Mouse (Mus musculus) cerebellum, adult 11-12 months (tissue): ENCODE results near the gene Tpsb2.
A peak's percentile ranks its signal among the peaks of the same experiment; 100 is the strongest.

Source experiments
- DNase-seq: peaks from one replicate; pipeline ENCODE4 v3.0.0; 2022

The Tpsb2 gene

DNA sequence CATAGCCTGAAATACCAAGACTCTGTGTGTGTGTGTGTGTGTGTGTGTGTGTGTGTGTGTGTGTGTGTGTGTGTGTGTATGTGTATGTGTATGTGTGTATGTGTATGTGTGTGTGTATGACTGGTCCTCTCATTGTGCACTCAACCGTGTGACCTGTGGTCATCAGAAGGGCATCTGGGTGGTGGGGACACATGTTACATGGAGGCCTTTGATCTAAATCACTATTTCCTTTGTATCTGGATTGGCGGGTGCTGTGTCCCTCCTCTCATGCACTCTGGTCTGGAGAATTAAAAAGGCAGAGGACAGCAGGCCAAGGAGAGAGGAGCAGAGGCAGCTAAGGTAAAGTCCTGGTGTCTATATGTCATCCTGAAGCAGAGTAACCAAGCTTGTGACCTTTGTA is at the start of gene Tpsb2:
Tpsb2 (plus strand) TSS at position 301 of the 400 bp plus-strand sequence.
- no peak for DNase-seq

DNA sequence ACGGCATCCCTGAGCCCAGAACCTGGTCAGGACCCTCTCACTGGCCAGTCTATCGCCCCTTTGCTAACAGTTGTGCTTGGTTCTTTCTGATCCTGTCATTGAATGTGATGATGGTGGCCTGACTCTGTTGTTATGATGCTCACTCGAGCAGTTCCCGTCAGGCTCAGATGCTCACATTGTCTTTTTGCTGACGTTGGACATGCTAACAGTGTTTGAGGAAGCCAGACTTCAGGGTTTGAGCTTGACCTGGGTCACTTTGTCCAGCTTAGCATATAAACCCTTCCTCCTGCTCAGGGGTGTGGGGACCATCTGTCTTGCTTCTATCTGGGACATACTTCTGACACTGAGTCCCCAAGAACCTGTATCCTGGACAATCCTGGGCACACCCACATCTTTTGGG is 47.8 kb upstream of the Tpsb2 start, which contains the start of gene Prss29:
Prss29 (plus strand) TSS at position 301 of the 400 bp plus-strand sequence.
- no peak for DNase-seq

DNA sequence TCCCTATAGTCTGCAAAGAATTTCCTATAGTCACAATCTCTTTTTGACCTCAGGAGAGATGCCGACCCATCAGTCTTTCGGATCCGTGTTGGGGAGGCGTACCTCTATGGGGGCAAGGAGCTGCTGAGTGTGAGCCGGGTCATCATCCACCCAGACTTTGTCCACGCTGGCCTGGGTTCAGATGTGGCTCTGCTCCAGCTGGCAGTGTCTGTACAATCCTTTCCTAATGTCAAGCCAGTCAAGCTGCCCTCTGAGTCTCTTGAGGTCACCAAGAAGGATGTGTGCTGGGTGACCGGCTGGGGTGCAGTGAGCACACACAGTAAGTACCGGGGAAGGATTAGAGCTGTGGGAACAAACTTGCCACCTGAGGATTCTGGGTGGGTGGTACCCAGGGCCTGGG is 45.3 kb upstream of the Tpsb2 start:
- DNase-seq: no peak

DNA sequence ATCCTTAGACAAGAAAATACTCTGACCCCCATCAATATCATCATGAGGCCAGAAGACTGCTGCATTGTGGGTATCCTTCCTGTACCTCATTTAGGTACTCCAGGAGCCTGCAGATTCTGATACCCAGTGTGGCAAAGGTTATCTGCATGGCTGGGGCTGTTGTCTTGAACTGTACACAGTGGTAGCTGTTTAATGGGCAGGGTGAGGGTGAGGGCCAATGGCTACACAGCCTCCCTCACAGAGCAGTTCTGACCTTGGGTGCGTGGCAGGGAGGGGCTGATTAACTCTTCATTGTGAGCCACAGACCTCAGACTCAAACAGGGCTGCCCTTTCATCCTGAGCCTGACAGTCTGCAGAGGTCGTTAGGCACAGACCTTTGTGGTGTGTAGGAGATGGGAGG is 43.2 kb upstream of the Tpsb2 start:
- no peak for DNase-seq

DNA sequence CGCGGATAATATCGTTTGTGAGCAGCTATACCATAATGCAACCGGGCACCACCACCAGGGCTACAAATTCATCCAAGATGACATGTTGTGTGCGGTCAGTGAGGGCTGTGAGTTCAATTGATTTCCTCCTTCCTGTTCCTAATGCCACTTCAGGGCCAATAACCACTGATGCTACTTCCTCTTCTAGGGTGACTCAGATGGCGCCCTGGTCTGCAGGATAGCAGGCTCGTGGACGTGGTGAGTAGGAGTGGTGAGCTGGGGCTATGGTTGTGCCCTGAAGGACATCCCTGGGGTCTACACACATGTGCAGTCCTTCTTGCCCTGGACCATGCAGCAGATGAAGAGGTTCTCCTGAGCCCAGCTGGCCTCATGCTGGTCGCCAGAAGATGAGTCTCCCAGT is 33.8 kb upstream of the Tpsb2 start:
- no peak for DNase-seq

DNA sequence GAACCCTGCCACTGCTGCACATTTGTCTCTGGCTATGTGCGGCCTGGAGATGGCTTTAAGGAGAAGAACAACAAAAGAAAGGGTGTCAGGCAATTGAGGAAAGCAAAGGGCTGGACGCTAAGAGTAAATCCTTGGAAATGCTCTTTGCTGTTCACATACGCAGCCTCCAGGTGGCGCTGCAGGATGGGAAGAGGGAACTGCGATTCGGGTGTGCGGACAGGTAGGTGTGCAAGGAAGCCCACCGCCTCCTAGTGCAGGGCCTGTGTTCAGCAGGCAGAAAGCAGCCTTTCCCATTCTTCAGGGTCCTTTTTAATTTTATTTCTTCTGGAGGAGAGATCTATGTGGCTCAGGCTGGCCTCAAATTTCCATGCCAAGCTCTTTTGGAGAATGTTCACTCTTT is 32.2 kb upstream of the Tpsb2 start:
- peak; percentile 10 for DNase-seq

DNA sequence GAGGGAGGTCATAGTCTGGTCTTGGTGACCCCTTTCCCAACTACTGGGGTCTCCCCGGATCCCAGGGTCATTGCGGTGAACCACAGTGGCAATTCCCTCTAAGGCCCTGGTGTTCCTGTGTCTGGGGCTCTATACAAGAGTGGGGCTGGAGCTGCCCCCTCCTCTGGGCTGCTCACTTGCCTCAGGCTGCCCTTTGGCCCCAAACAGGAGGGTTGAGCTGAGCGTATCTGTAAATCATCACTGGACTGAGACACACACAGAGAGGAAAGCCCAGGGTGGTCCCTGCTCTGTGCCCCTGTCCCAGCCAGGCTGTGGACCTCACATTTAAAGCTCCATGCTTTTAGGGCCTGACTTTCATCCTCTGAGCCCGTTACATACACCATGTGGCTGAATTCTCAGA is 27.9 kb upstream of the Tpsb2 start:
- no peak for DNase-seq

DNA sequence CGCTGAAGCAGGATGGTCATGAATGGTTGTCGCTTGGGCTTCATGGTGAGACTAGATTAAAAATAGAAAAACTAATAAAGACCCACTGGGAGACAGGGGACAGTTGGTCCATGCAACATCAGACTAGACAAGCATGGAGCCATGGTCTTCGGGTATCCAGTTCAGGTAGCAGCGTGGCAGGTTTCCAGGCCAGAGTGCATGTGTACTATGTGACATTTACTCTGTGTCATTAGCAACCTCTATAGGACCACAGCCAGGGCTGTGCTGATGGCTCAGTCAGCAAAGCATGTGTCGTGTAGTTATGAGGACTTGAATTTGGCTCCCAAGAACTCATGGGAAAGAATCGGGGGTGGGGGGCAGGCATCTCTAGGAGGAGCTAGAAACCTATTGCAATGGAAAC is 26.1 kb upstream of the Tpsb2 start:
- DNase-seq: no peak

DNA sequence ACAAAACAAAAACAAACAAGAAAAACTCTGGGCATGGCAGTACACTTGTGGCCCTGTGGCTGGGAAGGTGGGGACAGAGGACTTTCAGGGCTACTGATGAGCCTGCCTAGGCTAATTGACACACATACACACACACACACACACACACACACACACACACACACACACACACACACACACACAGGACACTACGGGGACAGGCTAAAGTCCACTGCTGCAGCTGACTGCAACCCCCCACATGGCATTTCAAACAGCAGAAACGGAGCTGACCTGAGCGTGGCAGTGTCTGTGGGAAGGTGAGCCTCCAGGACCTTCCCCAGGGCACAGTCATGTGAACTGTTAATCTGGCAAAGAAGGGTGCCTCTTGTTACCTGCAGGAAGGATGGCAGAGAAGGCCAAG is 24.6 kb upstream of the Tpsb2 start:
- no peak for DNase-seq

DNA sequence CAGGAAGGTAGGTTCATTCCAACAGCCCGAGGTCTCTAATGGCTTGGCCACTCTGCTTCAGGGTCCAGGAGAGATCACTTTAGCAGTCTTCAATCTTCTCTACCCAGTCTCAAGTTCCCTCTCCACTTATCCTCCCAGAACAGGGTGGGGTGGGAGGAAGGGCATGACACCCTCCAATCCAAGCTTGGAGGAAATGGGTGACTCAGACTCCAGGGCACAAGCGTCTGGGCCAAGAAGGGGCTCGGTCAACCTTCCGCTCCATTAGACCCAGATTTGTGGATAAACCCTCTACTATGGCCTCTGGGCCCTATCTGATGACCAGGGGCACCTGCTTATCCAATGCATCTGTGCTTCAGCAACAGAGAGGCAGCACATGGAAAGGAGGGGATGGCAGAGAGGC is 20.6 kb upstream of the Tpsb2 start, which contains the start of gene Tpsab1:
Tpsab1 (minus strand) TSS at position 101 of the 400 bp plus-strand sequence.
- DNase-seq: no peak

DNA sequence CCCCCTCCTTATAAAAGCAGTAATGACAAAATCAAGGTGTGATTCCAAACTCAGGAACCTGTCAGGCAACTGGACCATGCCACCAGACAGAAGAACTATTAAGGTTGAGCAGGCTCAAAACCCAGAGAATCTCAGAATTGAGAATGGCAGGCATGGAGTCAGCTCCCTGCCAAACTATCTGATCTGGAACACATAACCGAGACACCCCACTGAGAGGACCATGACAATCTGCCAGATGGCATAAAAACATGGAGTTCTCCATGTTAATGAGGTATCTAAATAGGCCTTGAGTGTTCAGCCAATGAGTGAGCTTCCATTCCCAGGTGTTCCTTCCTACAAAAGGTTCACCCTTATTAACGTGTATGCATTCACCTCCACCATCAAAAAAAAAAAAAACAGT is 4.8 kb upstream of the Tpsb2 start:
- no peak for DNase-seq

DNA sequence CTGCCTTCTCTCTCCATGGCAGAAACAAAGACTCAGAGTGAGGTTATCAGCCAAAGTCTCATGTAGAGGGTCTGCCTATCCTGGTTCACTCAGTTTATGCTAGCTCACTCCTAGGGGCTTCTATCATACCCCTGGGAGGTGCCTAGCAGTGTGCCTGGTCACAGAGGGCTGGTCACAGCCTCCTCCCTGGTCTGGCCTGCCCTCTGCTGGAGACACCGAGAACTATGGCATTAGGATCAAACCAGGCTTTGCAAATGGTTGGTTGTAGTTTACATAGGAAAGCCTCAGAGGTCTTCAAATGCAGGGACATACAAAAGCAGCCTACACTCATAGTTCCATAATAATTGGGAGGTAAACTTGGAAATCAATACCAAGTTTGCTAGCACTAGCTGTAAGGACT is 2.4 kb upstream of the Tpsb2 start:
- DNase-seq: no peak

DNA sequence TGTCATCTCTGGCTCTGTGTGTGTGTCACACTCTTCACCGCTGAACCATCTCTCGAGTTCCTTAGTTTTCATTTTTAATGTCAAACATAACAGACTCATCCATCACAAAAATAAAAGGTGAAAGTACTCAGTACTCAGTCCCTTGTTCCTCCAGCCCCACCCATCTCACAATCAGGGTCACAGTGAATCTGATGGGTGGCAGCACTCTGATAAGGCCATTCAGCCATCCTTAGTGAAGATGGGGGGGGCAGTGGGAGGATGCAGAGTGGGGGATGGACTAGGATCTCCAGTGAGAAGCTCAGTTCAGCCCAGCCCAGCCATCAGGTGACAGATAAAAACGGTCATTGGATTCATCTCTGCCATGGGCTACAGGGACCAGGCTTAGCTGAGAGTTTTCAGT is 2.9 kb downstream of the Tpsb2 start, which contains the start of gene Tpsg1:
Tpsg1 (plus strand) TSS at position 301 of the 400 bp plus-strand sequence.
- no peak for DNase-seq

DNA sequence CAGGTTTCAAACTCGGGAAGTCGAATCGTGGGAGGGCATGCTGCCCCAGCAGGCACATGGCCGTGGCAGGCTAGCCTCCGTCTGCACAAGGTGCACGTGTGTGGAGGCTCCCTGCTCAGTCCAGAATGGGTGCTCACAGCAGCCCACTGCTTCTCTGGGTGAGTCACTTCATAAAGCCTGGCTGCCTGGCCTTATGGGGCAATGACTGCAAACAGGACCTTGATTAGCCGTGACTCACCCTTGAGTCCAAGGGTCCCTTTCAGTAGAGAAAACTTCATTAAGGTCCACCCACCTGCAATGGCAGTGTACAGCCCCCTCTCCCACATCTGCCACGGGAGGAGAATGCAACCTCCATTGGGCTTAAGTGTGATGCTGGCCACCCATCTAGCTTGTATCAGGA is 6.4 kb downstream of the Tpsb2 start:
- DNase-seq: no peak

DNA sequence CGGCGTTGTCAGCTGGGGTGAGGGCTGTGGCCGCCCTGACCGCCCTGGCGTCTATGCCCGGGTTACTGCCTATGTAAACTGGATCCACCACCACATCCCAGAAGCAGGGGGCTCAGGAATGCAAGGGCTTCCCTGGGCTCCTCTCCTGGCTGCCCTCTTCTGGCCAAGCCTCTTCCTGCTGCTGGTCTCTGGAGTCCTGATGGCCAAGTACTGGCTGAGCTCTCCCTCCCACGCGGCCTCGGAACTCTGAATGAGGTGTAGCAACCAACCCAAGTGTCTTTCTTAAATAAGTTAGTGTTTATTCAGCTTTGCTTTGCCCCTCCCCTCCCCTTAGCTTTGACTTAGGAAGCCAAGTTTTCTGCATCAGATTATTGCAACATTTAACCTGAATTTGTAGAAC is 7.9 kb downstream of the Tpsb2 start:
- no peak for DNase-seq

DNA sequence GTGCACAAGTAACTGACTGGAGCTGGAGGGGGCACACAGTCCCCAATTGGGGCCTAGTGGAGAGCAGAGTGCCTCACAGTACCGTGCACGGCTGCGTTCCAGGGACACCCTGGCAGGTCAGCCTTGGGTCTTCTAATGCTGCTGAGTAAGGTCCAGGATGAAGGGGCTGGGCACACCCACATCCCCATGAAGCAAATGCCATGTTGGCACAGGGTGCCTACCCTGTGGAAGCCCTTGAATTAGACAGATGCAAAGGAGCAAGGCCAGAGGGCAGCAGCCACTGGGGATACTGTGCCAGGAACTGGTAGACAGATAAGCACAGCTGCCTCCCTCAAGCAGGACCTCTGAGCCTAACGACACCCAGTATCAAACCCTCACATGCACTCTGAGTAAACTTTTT is 28.4 kb downstream of the Tpsb2 start:
- no peak for DNase-seq

DNA sequence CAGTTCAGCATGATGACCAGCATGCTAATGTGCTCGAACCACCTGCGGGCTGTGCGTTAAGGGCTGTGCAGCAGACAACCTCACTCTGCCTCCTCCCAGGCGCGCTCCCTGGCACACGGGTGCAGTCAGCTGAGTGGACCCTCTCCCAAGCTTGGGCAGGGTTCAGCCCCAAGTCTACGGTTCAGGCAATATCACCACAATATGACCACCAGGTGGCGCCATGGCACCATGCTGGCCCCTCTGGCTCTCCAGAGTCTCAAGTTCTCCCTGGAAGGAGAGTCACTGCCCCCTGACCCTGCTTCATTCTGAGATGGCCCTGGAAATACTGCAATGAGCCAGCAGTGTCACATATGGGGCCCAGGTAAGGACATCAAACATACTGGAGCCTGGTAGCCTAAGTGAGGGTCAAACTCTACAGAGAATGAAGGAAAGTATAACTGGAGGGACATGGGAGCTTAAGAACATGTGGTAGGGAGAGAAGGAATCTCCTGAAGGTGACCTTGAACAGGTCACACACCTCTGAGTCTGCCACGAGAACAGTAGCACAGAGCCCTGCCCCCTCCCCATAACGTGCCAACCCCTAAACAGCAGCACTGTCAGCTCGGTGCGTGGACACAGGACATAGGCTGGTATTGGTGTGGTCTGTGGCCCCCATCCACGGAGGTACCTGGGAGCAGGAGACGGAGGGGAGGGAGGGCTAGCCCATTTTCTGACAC is 31.9 kb downstream of the Tpsb2 start:
- DNase-seq: peak; percentile 16

DNA sequence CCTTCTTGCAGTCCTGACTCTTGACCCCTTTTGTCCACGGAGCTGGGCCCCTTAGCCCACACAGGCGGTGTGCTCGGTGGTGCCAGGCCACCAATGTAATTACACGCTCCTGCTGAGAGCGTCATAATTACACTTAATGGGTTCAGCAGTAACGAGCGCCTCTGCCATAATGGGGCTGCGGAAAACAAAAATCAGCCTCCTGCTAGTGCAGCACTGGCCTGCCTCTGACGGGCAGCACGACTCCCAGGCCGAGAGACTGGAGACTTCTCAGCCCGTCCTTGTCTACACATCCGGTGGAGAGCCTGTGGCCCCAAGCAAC is 32.4 kb downstream of the Tpsb2 start:
- no peak for DNase-seq

DNA sequence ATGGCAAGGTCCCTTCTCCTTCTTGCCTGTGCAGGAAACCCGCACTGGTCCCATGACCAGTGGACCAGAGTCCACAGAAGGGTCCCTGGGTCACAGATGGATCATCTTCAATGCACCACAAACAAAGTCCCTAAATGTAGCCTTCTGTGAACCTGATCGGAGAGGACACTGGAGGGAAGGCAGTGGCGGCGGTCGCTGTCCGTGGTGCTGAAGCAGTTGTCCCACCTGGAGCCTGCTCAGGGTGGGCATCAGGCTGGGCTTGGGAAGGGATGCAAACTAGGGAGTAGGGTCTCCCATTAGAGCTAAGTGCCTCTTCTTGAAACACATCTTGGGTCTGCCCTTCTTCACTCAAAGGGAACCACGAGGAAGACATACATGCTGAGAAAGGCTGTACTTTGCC is 34.3 kb downstream of the Tpsb2 start:
- DNase-seq: no peak

DNA sequence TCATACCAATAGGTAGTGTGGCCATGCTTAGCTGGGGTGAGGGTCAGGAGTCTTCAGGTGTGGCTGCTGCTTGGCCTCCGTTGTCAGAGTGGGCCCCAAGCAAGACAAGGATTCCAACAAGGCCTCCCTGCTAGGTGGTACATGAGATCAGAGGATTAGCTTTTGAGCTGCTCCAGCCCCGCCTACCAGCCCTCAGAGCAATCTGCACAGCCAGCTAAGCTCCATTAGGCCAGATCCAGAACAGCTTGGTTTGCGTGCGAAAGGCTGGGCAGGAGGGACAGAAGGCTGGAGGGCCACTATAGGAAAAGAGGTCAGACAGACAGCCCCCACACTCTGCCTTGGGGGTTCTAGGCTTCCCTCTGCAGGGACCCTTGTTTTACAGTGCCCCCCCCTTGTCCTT is 35.4 kb downstream of the Tpsb2 start:
- no peak for DNase-seq

DNA sequence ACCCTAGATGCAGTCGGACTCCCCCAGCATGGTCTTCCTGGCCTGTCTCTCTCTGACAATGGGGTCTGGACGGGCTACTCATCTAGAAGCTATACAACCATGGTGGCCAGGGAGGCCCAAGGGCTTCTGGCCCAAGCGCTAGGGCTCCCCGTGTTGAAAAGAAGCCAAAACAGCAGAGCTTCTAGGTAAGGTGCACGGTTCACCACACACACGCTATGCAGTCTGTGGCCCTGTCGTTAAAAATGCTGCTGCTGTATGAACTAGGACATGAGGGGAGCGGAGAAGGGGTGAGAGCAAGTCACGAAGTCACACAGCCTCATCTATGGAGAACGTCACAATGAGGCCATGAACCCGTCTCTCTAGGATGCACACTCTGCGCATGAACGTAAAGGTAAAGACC is 36.1 kb downstream of the Tpsb2 start:
- no peak for DNase-seq

DNA sequence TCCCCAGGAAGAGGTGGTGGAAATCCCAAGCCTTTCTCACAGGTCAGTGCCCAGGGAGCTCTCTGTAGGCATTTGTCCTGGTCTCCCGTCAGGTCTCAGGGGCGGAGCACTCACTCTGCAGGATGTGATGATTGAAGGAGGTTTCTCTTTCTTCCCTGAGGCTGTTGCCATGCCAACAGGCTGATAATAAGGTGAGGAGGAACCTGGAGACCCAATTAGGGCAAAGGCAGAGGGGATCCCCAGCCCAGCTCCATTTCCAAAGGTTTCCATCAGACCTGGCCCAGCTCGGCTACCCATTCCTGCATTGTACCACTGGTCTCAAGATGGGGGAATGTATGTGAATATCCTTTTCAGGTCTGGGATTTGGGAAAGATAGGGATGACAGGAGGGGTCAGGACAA is 38.1 kb downstream of the Tpsb2 start:
- no peak for DNase-seq

DNA sequence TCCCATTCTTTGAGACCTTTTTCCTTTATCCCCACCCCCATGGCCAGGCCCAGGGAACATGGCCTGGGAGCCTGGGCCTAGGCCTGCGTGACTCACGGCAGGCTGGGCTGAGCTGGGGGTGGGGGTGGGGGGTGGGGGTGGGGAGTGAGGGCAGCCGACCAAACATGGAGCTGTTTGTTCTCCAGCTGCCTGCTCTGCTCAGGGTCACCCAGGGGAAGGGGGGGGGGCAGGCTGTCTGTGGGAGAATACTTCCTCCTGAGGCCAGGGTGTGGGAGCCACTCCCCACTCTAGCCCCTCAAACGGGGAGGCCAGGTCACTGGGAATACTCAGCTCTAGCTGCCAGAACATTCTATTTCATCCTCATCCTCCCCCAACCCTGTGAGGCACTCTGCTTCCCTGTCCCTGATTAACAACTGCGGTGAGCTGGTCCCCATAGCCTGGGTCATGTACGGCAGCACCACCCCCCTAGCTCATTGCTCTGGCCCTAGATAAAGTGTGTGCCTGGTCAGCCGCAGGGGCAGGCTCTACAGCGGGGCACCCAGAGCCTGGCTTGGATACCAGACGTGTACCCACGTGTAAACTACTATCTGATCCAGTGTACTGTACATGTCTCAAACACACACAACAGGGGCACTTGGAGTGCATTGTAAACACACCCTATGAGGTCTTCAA is 39.3 kb downstream of the Tpsb2 start:
- DNase-seq: no peak

DNA sequence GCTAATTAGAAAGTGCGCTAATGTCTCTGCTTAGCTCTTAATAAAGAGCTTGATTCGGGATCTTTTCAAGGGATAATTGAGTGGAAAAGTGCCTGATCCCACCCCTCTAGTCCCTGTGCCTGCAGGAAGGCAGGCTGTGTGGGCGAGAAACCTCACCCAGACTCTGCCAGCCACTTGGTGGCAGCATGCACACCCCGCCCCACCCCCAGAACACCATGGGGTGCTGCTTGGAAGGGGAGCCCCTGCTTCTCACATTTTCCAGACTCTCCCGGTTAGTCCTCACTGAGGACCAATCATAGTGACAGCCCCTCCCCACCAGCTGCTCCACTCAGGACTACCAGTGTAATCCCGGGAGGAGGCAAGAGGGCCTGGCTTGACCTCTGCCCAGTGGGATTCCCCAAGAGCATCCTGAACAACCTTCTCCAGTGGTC is 39.9 kb downstream of the Tpsb2 start:
- DNase-seq: no peak

DNA sequence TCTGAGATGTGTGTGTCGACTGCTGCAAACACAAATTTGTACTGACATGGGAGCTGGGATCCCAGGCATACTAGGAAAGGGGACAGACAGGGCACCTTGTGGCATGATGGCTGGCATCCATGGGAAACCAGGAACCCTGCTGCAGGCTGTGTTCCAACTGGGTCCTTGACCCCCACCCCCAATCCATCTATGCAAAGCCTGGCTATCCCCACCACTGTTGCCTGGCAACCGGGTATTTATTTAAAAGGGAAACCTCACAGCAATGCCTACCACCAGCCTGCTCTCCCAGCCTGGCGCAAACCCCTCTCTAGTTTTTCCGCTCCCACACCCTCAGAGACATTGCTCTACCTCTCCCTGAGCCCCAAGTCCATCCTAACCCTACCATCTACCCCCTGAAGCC is 41.2 kb downstream of the Tpsb2 start:
- DNase-seq: no peak
